Mouse (Mus musculus): ENCODE results near the gene Igfbp5. TPM values are rescaled to one million over a fixed set of nuclear protein-coding genes. Genes with fewer than 3 reads are reported as not detected.

Gene Igfbp5
- polyA plus RNA-seq, 1 experiment from 2014 or later = 17.9 TPM

GRCm38 (mm10) chr1:72842666-72843459 lies 31.8 kb downstream of the Igfbp5 start:
- no peak for DNase-seq (ENCODE audit: low spot score)
- Histone ChIP-seq H3K27me3 (replicated peaks; ENCODE audit: control insufficient read depth, insufficient read depth, low read length) (no peaks in the 10 kb centered on the region), H3K27ac (ENCODE audit: low read depth, low read length) (no peak overlapping the region), H3K4me3 (ENCODE audit: low read depth, low read length) (no peak overlapping the region), H3K36me3 (ENCODE audit: control insufficient read depth, insufficient read depth, low read length) (peaks cover 16% of the 10 kb centered on the region), H3K4me2 (ENCODE audit: low read length) (no peak overlapping the region), H3K9me3 (replicated peaks; ENCODE audit: control insufficient read depth, low read length) (no peaks in the 10 kb centered on the region), H3K4me1 (ENCODE audit: control insufficient read depth, insufficient read depth, low read length) (no peaks in the 10 kb centered on the region), H3K9ac (ENCODE audit: low read length) (no peak overlapping the region)
- WGBS = 86% methylated on average over 18 of the region's 18 CpGs
- ATAC-seq = no peak

- H3K27ac ChIP-seq (ENCODE audit: low read depth, low read length) = no peak overlapping the region
- H3K9me3 ChIP-seq (replicated peaks; ENCODE audit: control insufficient read depth, low read length) = no peaks in the 10 kb centered on the region
- ATAC-seq (no peak), DNase-seq (ENCODE audit: low spot score) (no peak)
- peaks cover 34% of the 10 kb centered on the region for H3K36me3 ChIP-seq (ENCODE audit: control insufficient read depth, insufficient read depth, low read length)
- no peaks in the 10 kb centered on the region for H3K4me1 ChIP-seq (ENCODE audit: control insufficient read depth, insufficient read depth, low read length)
- H3K27me3 ChIP-seq (replicated peaks; ENCODE audit: control insufficient read depth, insufficient read depth, low read length) = no peaks in the 10 kb centered on the region
- no peak overlapping the region for H3K4me3 ChIP-seq (ENCODE audit: low read depth, low read length)
- H3K9ac ChIP-seq (ENCODE audit: low read length) = no peak overlapping the region
- no peak overlapping the region for H3K4me2 ChIP-seq (ENCODE audit: low read length)
- WGBS = 88% methylated on average over 7 of the region's 7 CpGs
These were observed 34.9 kb downstream of the Igfbp5 start for GRCm38 (mm10) chr1:72839791-72840190.

- no peak overlapping the region for H3K4me3 ChIP-seq (ENCODE audit: low read depth, low read length)
- H3K4me1 ChIP-seq (ENCODE audit: control insufficient read depth, insufficient read depth, low read length) = no peaks in the 10 kb centered on the region
- H3K36me3 ChIP-seq (ENCODE audit: control insufficient read depth, insufficient read depth, low read length) = peaks cover 34% of the 10 kb centered on the region
- 81% methylated on average over 8 of the region's 8 CpGs for WGBS
- H3K27ac ChIP-seq (ENCODE audit: low read depth, low read length) = no peak overlapping the region
- no peak overlapping the region for H3K4me2 ChIP-seq (ENCODE audit: low read length)
- ATAC-seq = no peak
- H3K9ac ChIP-seq (ENCODE audit: low read length) = no peak overlapping the region
- no peaks in the 10 kb centered on the region for H3K27me3 ChIP-seq (replicated peaks; ENCODE audit: control insufficient read depth, insufficient read depth, low read length)
- DNase-seq (ENCODE audit: low spot score) = no peak
- H3K9me3 ChIP-seq (replicated peaks; ENCODE audit: control insufficient read depth, low read length) = no peaks in the 10 kb centered on the region
These were observed 35.3 kb downstream of the Igfbp5 start for GRCm38 (mm10) chr1:72839356-72839755.

GRCm38 (mm10) chr1:72833563-72833962 lies 41.1 kb downstream of the Igfbp5 start:
- no peak for ATAC-seq

GRCm38 (mm10) chr1:72832715-72833153 lies 42.0 kb downstream of the Igfbp5 start:
- Histone ChIP-seq H3K4me2 (ENCODE audit: low read length) (no peak overlapping the region), H3K27ac (ENCODE audit: low read depth, low read length) (peak overlapping the region; percentile 57; the same call in 1 of the 2 replicates), H3K27me3 (replicated peaks; ENCODE audit: control insufficient read depth, insufficient read depth, low read length) (no peaks in the 10 kb centered on the region), H3K9ac (ENCODE audit: low read length) (no peak overlapping the region), H3K9me3 (replicated peaks; ENCODE audit: control insufficient read depth, low read length) (no peaks in the 10 kb centered on the region), H3K36me3 (ENCODE audit: control insufficient read depth, insufficient read depth, low read length) (peaks cover 37% of the 10 kb centered on the region), H3K4me1 (ENCODE audit: control insufficient read depth, insufficient read depth, low read length) (peaks cover 9% of the 10 kb centered on the region), H3K4me3 (ENCODE audit: low read depth, low read length) (no peak overlapping the region)
- 34% methylated on average over 3 of the region's 3 CpGs for WGBS
- DNase-seq (ENCODE audit: low spot score) = peak; percentile 61
- peak; percentile 56; the same call in 1 of the 2 replicates for ATAC-seq

More at GRCm38 (mm10) chr1:72833563-72833962, 41.1 kb downstream of the Igfbp5 start:
- Histone ChIP-seq H3K9ac (ENCODE audit: low read length) (no peak overlapping the region), H3K36me3 (ENCODE audit: control insufficient read depth, insufficient read depth, low read length) (peaks cover 42% of the 10 kb centered on the region), H3K4me2 (ENCODE audit: low read length) (no peak overlapping the region), H3K9me3 (replicated peaks; ENCODE audit: control insufficient read depth, low read length) (no peaks in the 10 kb centered on the region), H3K4me3 (ENCODE audit: low read depth, low read length) (no peak overlapping the region), H3K4me1 (ENCODE audit: control insufficient read depth, insufficient read depth, low read length) (peaks cover 2% of the 10 kb centered on the region; the same call in 1 of the 2 replicates), H3K27ac (ENCODE audit: low read depth, low read length) (no peak overlapping the region), H3K27me3 (replicated peaks; ENCODE audit: control insufficient read depth, insufficient read depth, low read length) (no peaks in the 10 kb centered on the region)
- DNase-seq (ENCODE audit: low spot score) = no peak
- WGBS = 56% methylated on average over 4 of the region's 4 CpGs

- peaks cover 21% of the 10 kb centered on the region for H3K4me1 ChIP-seq (ENCODE audit: control insufficient read depth, insufficient read depth, low read length)
- H3K27ac ChIP-seq (ENCODE audit: low read depth, low read length) = no peak overlapping the region
These were observed 44.2 kb downstream of the Igfbp5 start for GRCm38 (mm10) chr1:72830485-72830884.

GRCm38 (mm10) chr1:72828843-72829242 lies 45.8 kb downstream of the Igfbp5 start:
- DNase-seq (ENCODE audit: low spot score) (no peak), ATAC-seq (no peak)
- no peak overlapping the region for H3K27ac ChIP-seq (ENCODE audit: low read depth, low read length)
- no peaks in the 10 kb centered on the region for H3K9me3 ChIP-seq (replicated peaks; ENCODE audit: control insufficient read depth, low read length)
- peaks cover 21% of the 10 kb centered on the region for H3K4me1 ChIP-seq (ENCODE audit: control insufficient read depth, insufficient read depth, low read length)
- no peak overlapping the region for H3K4me2 ChIP-seq (ENCODE audit: low read length)
- peaks cover 17% of the 10 kb centered on the region for H3K36me3 ChIP-seq (ENCODE audit: control insufficient read depth, insufficient read depth, low read length)
- H3K9ac ChIP-seq (ENCODE audit: low read length) = no peak overlapping the region
- H3K27me3 ChIP-seq (replicated peaks; ENCODE audit: control insufficient read depth, insufficient read depth, low read length) = no peaks in the 10 kb centered on the region
- 89% methylated on average over 5 of the region's 5 CpGs for WGBS
- H3K4me3 ChIP-seq (ENCODE audit: low read depth, low read length) = no peak overlapping the region

More at GRCm38 (mm10) chr1:72830485-72830884, 44.2 kb downstream of the Igfbp5 start:
- WGBS = 96% methylated on average over 2 of the region's 2 CpGs
- H3K4me3 ChIP-seq (ENCODE audit: low read depth, low read length) = no peak overlapping the region
- no peak overlapping the region for H3K9ac ChIP-seq (ENCODE audit: low read length)
- DNase-seq (ENCODE audit: low spot score) (no peak), ATAC-seq (no peak)
- H3K4me2 ChIP-seq (ENCODE audit: low read length) = no peak overlapping the region
- no peaks in the 10 kb centered on the region for H3K9me3 ChIP-seq (replicated peaks; ENCODE audit: control insufficient read depth, low read length)
- H3K27me3 ChIP-seq (replicated peaks; ENCODE audit: control insufficient read depth, insufficient read depth, low read length) = no peaks in the 10 kb centered on the region
- H3K36me3 ChIP-seq (ENCODE audit: control insufficient read depth, insufficient read depth, low read length) = peaks cover 24% of the 10 kb centered on the region

GRCm38 (mm10) chr1:72827411-72828315 lies 47.0 kb downstream of the Igfbp5 start:
- Histone ChIP-seq H3K9me3 (replicated peaks; ENCODE audit: control insufficient read depth, low read length) (no peaks in the 10 kb centered on the region), H3K4me1 (ENCODE audit: control insufficient read depth, insufficient read depth, low read length) (peaks cover 19% of the 10 kb centered on the region), H3K27me3 (replicated peaks; ENCODE audit: control insufficient read depth, insufficient read depth, low read length) (no peaks in the 10 kb centered on the region), H3K4me3 (ENCODE audit: low read depth, low read length) (peak overlapping the region; percentile 78), H3K4me2 (ENCODE audit: low read length) (peak overlapping the region; percentile 88), H3K36me3 (ENCODE audit: control insufficient read depth, insufficient read depth, low read length) (peaks cover 10% of the 10 kb centered on the region), H3K9ac (ENCODE audit: low read length) (peak overlapping the region; percentile 91), H3K27ac (ENCODE audit: low read depth, low read length) (peak overlapping the region; percentile 84)
- DNase-seq (ENCODE audit: low spot score) = peak; percentile 75
- WGBS = 6% methylated on average over 12 of the region's 12 CpGs
- peak; percentile 25; the same call in 1 of the 2 replicates for ATAC-seq

Data from forebrain, embryonic 14.5 days (tissue).